Mouse (Mus musculus) liver, embryonic 12.5 days (tissue): ENCODE results near the gene Ankdd1a. TPM values are rescaled to one million over a fixed set of nuclear protein-coding genes. Genes with fewer than 3 reads are reported as not detected.

ENCODE experiments used
- ATAC-seq: fragments of 200-750 bp; cut with Nextera tagmentation; 2 replicates; pipeline ENCODE4 v1.8.0; 2017; ENCODE audit warnings: moderate number of reproducible peaks, mild to moderate bottlenecking, moderate library complexity
- H3K27ac ChIP-seq: fragments of 300-500 bp; sonication (generic); 2 replicates; pipeline ENCODE4 v1.5.1; 2016; ENCODE audit warnings: mild to moderate bottlenecking
- H3K27me3 ChIP-seq: fragments of 300-500 bp; sonication (generic); replicated peaks from 2 replicates; pipeline ENCODE4 v1.6.1; 2016; ENCODE audit warnings: mild to moderate bottlenecking, moderate library complexity
- H3K36me3 ChIP-seq: fragments of 300-500 bp; sonication (generic); 2 replicates; pipeline ENCODE4 v1.6.1; 2016; ENCODE audit warnings: mild to moderate bottlenecking, moderate library complexity
- H3K4me1 ChIP-seq: fragments of 300-500 bp; sonication (generic); 2 replicates; pipeline ENCODE4 v1.6.1; 2016
- H3K4me2 ChIP-seq: fragments of 300-500 bp; sonication (generic); 2 replicates; pipeline ENCODE4 v1.6.1; 2016; ENCODE audit warnings: mild to moderate bottlenecking, moderate library complexity
- H3K4me3 ChIP-seq: fragments of 300-500 bp; sonication (generic); 2 replicates; pipeline ENCODE4 v1.5.1; 2016; ENCODE audit warnings: mild to moderate bottlenecking, moderate library complexity
- H3K9ac ChIP-seq: fragments of 300-500 bp; sonication (generic); 2 replicates; pipeline ENCODE4 v1.6.1; 2016; ENCODE audit warnings: mild to moderate bottlenecking, moderate library complexity
- H3K9me3 ChIP-seq: fragments of 300-500 bp; sonication (generic); replicated peaks from 2 replicates; pipeline ENCODE4 v1.6.1; 2016; ENCODE audit warnings: mild to moderate bottlenecking, moderate library complexity
- WGBS: fragments of 180-500 bp; shearing (Covaris S2); methylation state at CpG from one replicate; pipeline ENCODE4 v1.1.7; 2016; ENCODE audit not compliant: insufficient replicate concordance; 5-methylcytosine and 5-hydroxymethylcytosine counted together
- polyA plus RNA-seq: library from polyadenylated mRNA; unstranded; fragments of >200 nt; fragmentation: Nextera tagmentation; extraction: Ambion mirVana; gene quantifications from 2 replicates; pipeline ENCODE4 v1.2.1, GENCODE M21; 2016

Ankdd1a gene
- polyA plus RNA-seq, 1 experiment from 2014 or later: not detected

GRCm38 (mm10) chr9:65541126-65542068 lies 21.4 kb upstream of the Ankdd1a start:
- Histone ChIP-seq H3K9me3 (no peaks in the 10 kb centered on the region), H3K9ac (no peak overlapping the region; the same call in 1 of the 2 replicates), H3K4me3 (no peak overlapping the region), H3K4me1 (peaks cover 62% of the 10 kb centered on the region), H3K27ac (peak overlapping the region; percentile 86), H3K4me2 (peak overlapping the region; percentile 14; the same call in 1 of the 2 replicates), H3K27me3 (no peaks in the 10 kb centered on the region), H3K36me3 (no peaks in the 10 kb centered on the region)
- peak; percentile 61 for ATAC-seq
- WGBS: 31% methylated on average over 13 of the region's 13 CpGs

- Histone ChIP-seq H3K36me3 (no peaks in the 10 kb centered on the region), H3K27me3 (no peaks in the 10 kb centered on the region), H3K9me3 (no peaks in the 10 kb centered on the region), H3K9ac (no peak overlapping the region), H3K4me2 (no peak overlapping the region), H3K4me1 (peaks cover 62% of the 10 kb centered on the region), H3K4me3 (no peak overlapping the region), H3K27ac (no peak overlapping the region)
- no peak for ATAC-seq
- WGBS: 74% methylated on average over 9 of the region's 9 CpGs
These were observed 19.7 kb upstream of the Ankdd1a start for GRCm38 (mm10) chr9:65539697-65540096.

- peak overlapping the region; percentile 32 for H3K27ac ChIP-seq
- H3K4me3 ChIP-seq: no peak overlapping the region
- H3K9ac ChIP-seq: no peak overlapping the region
- no peak for ATAC-seq
- H3K36me3 ChIP-seq: no peaks in the 10 kb centered on the region
- no peak overlapping the region for H3K4me2 ChIP-seq
- H3K27me3 ChIP-seq: no peaks in the 10 kb centered on the region
- peaks cover 67% of the 10 kb centered on the region for H3K4me1 ChIP-seq
- WGBS: 70% methylated on average over 8 of the region's 8 CpGs
- no peaks in the 10 kb centered on the region for H3K9me3 ChIP-seq
These were observed 18.1 kb upstream of the Ankdd1a start for GRCm38 (mm10) chr9:65537901-65538630.

- H3K36me3 ChIP-seq: no peaks in the 10 kb centered on the region
- H3K4me1 ChIP-seq: peaks cover 56% of the 10 kb centered on the region
- H3K4me2 ChIP-seq: no peak overlapping the region
- H3K27ac ChIP-seq: peak overlapping the region; percentile 49; the same call in 1 of the 2 replicates
- no peaks in the 10 kb centered on the region for H3K9me3 ChIP-seq
- WGBS: 64% methylated on average over 4 of the region's 4 CpGs
- H3K27me3 ChIP-seq: no peaks in the 10 kb centered on the region
- no peak for ATAC-seq
- no peak overlapping the region for H3K9ac ChIP-seq
- H3K4me3 ChIP-seq: no peak overlapping the region
These were observed 16.5 kb upstream of the Ankdd1a start for GRCm38 (mm10) chr9:65536491-65536890.

- WGBS: 58% methylated on average over 11 of the region's 11 CpGs
- peak overlapping the region; percentile 49; the same call in 1 of the 2 replicates for H3K27ac ChIP-seq
These were observed 15.9 kb upstream of the Ankdd1a start for GRCm38 (mm10) chr9:65535789-65536469.

GRCm38 (mm10) chr9:65535191-65535722 lies 15.3 kb upstream of the Ankdd1a start:
- ATAC-seq: 0 out of 2 replicates have a peak, but pooled peaks have one; percentile 13
- Histone ChIP-seq H3K4me3 (no peak overlapping the region), H3K36me3 (no peaks in the 10 kb centered on the region), H3K4me2 (no peak overlapping the region), H3K9ac (0 out of 2 replicates have a peak overlapping the region, but pooled peaks have one; percentile 9), H3K27me3 (no peaks in the 10 kb centered on the region), H3K27ac (peak overlapping the region; percentile 46), H3K9me3 (no peaks in the 10 kb centered on the region), H3K4me1 (peaks cover 56% of the 10 kb centered on the region)
- 40% methylated on average over 3 of the region's 3 CpGs for WGBS

More at GRCm38 (mm10) chr9:65535789-65536469, 15.9 kb upstream of the Ankdd1a start:
- no peak for ATAC-seq
- peaks cover 51% of the 10 kb centered on the region for H3K4me1 ChIP-seq
- H3K9me3 ChIP-seq: no peaks in the 10 kb centered on the region
- no peaks in the 10 kb centered on the region for H3K36me3 ChIP-seq
- no peaks in the 10 kb centered on the region for H3K27me3 ChIP-seq
- H3K4me3 ChIP-seq: no peak overlapping the region
- no peak overlapping the region for H3K4me2 ChIP-seq
- H3K9ac ChIP-seq: no peak overlapping the region

GRCm38 (mm10) chr9:65534111-65534510 lies 14.1 kb upstream of the Ankdd1a start:
- H3K36me3 ChIP-seq: no peaks in the 10 kb centered on the region
- H3K4me3 ChIP-seq: no peak overlapping the region
- ATAC-seq: no peak
- H3K4me2 ChIP-seq: no peak overlapping the region
- H3K27ac ChIP-seq: no peak overlapping the region
- H3K9ac ChIP-seq: no peak overlapping the region
- WGBS: 80% methylated on average over 3 of the region's 3 CpGs
- H3K27me3 ChIP-seq: no peaks in the 10 kb centered on the region
- H3K9me3 ChIP-seq: no peaks in the 10 kb centered on the region
- peaks cover 68% of the 10 kb centered on the region for H3K4me1 ChIP-seq

GRCm38 (mm10) chr9:65532986-65533385 lies 13.0 kb upstream of the Ankdd1a start:
- no peak overlapping the region for H3K4me3 ChIP-seq
- H3K27me3 ChIP-seq: no peaks in the 10 kb centered on the region
- no peak overlapping the region for H3K4me2 ChIP-seq
- H3K9me3 ChIP-seq: no peaks in the 10 kb centered on the region
- H3K27ac ChIP-seq: peak overlapping the region; percentile 34; the same call in 1 of the 2 replicates
- 64% methylated on average over 8 of the region's 8 CpGs for WGBS
- no peak overlapping the region for H3K9ac ChIP-seq
- H3K4me1 ChIP-seq: peaks cover 69% of the 10 kb centered on the region
- ATAC-seq: no peak
- H3K36me3 ChIP-seq: no peaks in the 10 kb centered on the region

- Histone ChIP-seq H3K36me3 (no peaks in the 10 kb centered on the region), H3K27ac (no peak overlapping the region), H3K9me3 (no peaks in the 10 kb centered on the region), H3K9ac (no peak overlapping the region), H3K4me2 (no peak overlapping the region), H3K4me3 (no peak overlapping the region), H3K27me3 (no peaks in the 10 kb centered on the region), H3K4me1 (peaks cover 70% of the 10 kb centered on the region)
- 83% methylated on average over 5 of the region's 5 CpGs for WGBS
- ATAC-seq: no peak
These were observed 11.3 kb upstream of the Ankdd1a start for GRCm38 (mm10) chr9:65531283-65531682.

GRCm38 (mm10) chr9:65529659-65530058 lies 9.7 kb upstream of the Ankdd1a start:
- Histone ChIP-seq H3K4me3 (no peak overlapping the region), H3K4me1 (peaks cover 69% of the 10 kb centered on the region), H3K27ac (peak overlapping the region; percentile 91), H3K36me3 (no peaks in the 10 kb centered on the region), H3K9ac (peak overlapping the region; percentile 37), H3K4me2 (peak overlapping the region; percentile 11), H3K9me3 (no peaks in the 10 kb centered on the region), H3K27me3 (no peaks in the 10 kb centered on the region)
- ATAC-seq: peak; percentile 88
- 32% methylated on average over 8 of the region's 8 CpGs for WGBS

- WGBS: 29% methylated on average over 6 of the region's 6 CpGs
- H3K27me3 ChIP-seq: no peaks in the 10 kb centered on the region
- no peaks in the 10 kb centered on the region for H3K36me3 ChIP-seq
- peak overlapping the region; percentile 91 for H3K27ac ChIP-seq
- H3K4me3 ChIP-seq: 0 out of 2 replicates have a peak overlapping the region, but pooled peaks have one; percentile 2
- ATAC-seq: peak; percentile 91
- peak overlapping the region; percentile 57 for H3K9ac ChIP-seq
- H3K4me1 ChIP-seq: peaks cover 71% of the 10 kb centered on the region
- H3K4me2 ChIP-seq: peak overlapping the region; percentile 52
- no peaks in the 10 kb centered on the region for H3K9me3 ChIP-seq
These were observed 8.5 kb upstream of the Ankdd1a start for GRCm38 (mm10) chr9:65528417-65529038.
